Mouse (Mus musculus) forebrain, embryonic 13.5 days (tissue): ENCODE measurements around the gene Olfml2b. TPM values are rescaled to one million over a fixed set of nuclear protein-coding genes. Genes with fewer than 3 reads are reported as not detected.
A peak's percentile ranks its signal among the peaks of the same experiment; 100 is the strongest.

Source experiments
- ATAC-seq: fragments of 200-750 bp; cut with Nextera tagmentation; 2 replicates; pipeline ENCODE4 v1.8.0; 2017
- H3K27ac ChIP-seq: fragments of 300-500 bp; sonication (generic); 2 replicates; pipeline ENCODE4 v1.5.1; 2015; ENCODE audit warnings: inconsistent platforms, mild to moderate bottlenecking, moderate library complexity
- H3K27me3 ChIP-seq: fragments of 300-500 bp; sonication (generic); 2 replicates; pipeline ENCODE4 v1.6.1; 2015; ENCODE audit warnings: mild to moderate bottlenecking, inconsistent platforms
- H3K36me3 ChIP-seq: fragments of 300-500 bp; sonication (generic); 2 replicates; pipeline ENCODE4 v1.6.1; 2015; ENCODE audit warnings: mild to moderate bottlenecking, inconsistent platforms; ENCODE audit not compliant: poor library complexity, severe bottlenecking
- H3K4me1 ChIP-seq: fragments of 300-500 bp; sonication (generic); 2 replicates; pipeline ENCODE4 v1.6.1; 2015; ENCODE audit warnings: inconsistent platforms
- H3K4me2 ChIP-seq: fragments of 300-500 bp; sonication (generic); 2 replicates; pipeline ENCODE4 v1.6.1; 2015; ENCODE audit warnings: inconsistent platforms, mild to moderate bottlenecking, moderate library complexity
- H3K4me3 ChIP-seq: fragments of 300-500 bp; sonication (generic); 2 replicates; pipeline ENCODE4 v1.5.1; 2015; ENCODE audit warnings: mild to moderate bottlenecking, inconsistent platforms
- H3K9ac ChIP-seq: fragments of 300-500 bp; sonication (generic); 2 replicates; pipeline ENCODE4 v1.6.1; 2015; ENCODE audit warnings: mild to moderate bottlenecking, inconsistent platforms
- H3K9me3 ChIP-seq: fragments of 300-500 bp; sonication (generic); replicated peaks from 2 replicates; pipeline ENCODE4 v1.6.1; 2016; ENCODE audit warnings: inconsistent platforms
- WGBS: fragments of 180-500 bp; shearing (Covaris S2); methylation state at CpG from one replicate; pipeline ENCODE4 v1.1.7; 2015; 5-methylcytosine and 5-hydroxymethylcytosine counted together
- polyA plus RNA-seq: library from polyadenylated mRNA; unstranded; fragments of >200 nt; fragmentation: Nextera tagmentation; extraction: Ambion mirVana; gene quantifications from 2 replicates; pipeline ENCODE4 v1.2.1, GENCODE M21; 2015

Olfml2b gene
- polyA plus RNA-seq, 1 experiment from 2014 or later = 7.3 TPM

GRCm38 (mm10) chr1:170619686-170620374, 24.5 kb upstream of the Olfml2b start:
- no peaks in the 10 kb centered on the region; the same call in 1 of the 2 replicates for H3K9me3 ChIP-seq
- H3K27ac ChIP-seq = no peak overlapping the region
- H3K4me1 ChIP-seq = no peaks in the 10 kb centered on the region
- no peaks in the 10 kb centered on the region for H3K27me3 ChIP-seq
- no peak overlapping the region for H3K4me2 ChIP-seq
- H3K9ac ChIP-seq = no peak overlapping the region
- H3K4me3 ChIP-seq = no peak overlapping the region
- WGBS = 71% methylated on average over 2 of the region's 2 CpGs
- no peaks in the 10 kb centered on the region for H3K36me3 ChIP-seq
- no peak for ATAC-seq

- Histone ChIP-seq H3K4me3 (no peak overlapping the region), H3K9me3 (peaks cover 2% of the 10 kb centered on the region; the same call in 1 of the 2 replicates), H3K9ac (no peak overlapping the region), H3K27me3 (no peaks in the 10 kb centered on the region), H3K4me1 (no peaks in the 10 kb centered on the region), H3K36me3 (no peaks in the 10 kb centered on the region), H3K4me2 (no peak overlapping the region), H3K27ac (no peak overlapping the region)
- WGBS = 86% methylated on average over 5 of the region's 5 CpGs
- no peak for ATAC-seq
Observed at GRCm38 (mm10) chr1:170622934-170623333, 21.4 kb upstream of the Olfml2b start.

- Histone ChIP-seq H3K9me3 (peaks cover 5% of the 10 kb centered on the region; the same call in 1 of the 2 replicates), H3K4me1 (no peaks in the 10 kb centered on the region), H3K9ac (no peak overlapping the region), H3K27me3 (no peaks in the 10 kb centered on the region), H3K4me2 (no peak overlapping the region), H3K4me3 (no peak overlapping the region), H3K36me3 (no peaks in the 10 kb centered on the region), H3K27ac (no peak overlapping the region)
- no peak for ATAC-seq
- WGBS = 97% methylated on average over 1 of the region's 1 CpGs
Observed at GRCm38 (mm10) chr1:170623432-170623831, 20.9 kb upstream of the Olfml2b start.

GRCm38 (mm10) chr1:170630489-170630888, 13.8 kb upstream of the Olfml2b start:
- Histone ChIP-seq H3K4me1 (no peaks in the 10 kb centered on the region), H3K36me3 (no peaks in the 10 kb centered on the region), H3K9me3 (0 out of 2 replicates have a peak, but pooled peaks cover 5% of the 10 kb centered on the region), H3K27me3 (no peaks in the 10 kb centered on the region), H3K4me3 (no peak overlapping the region), H3K27ac (no peak overlapping the region), H3K9ac (no peak overlapping the region), H3K4me2 (no peak overlapping the region)
- WGBS = 88% methylated on average over 4 of the region's 4 CpGs
- no peak for ATAC-seq

GRCm38 (mm10) chr1:170631571-170631970, 12.8 kb upstream of the Olfml2b start:
- no peaks in the 10 kb centered on the region for H3K4me1 ChIP-seq
- H3K27me3 ChIP-seq = no peaks in the 10 kb centered on the region
- no peak overlapping the region for H3K9ac ChIP-seq
- no peak overlapping the region for H3K27ac ChIP-seq
- 89% methylated on average over 5 of the region's 5 CpGs for WGBS
- no peak overlapping the region for H3K4me2 ChIP-seq
- no peak overlapping the region for H3K4me3 ChIP-seq
- no peaks in the 10 kb centered on the region for H3K36me3 ChIP-seq
- H3K9me3 ChIP-seq = 0 out of 2 replicates have a peak, but pooled peaks cover 5% of the 10 kb centered on the region
- no peak for ATAC-seq

GRCm38 (mm10) chr1:170632385-170632784, 11.9 kb upstream of the Olfml2b start:
- Histone ChIP-seq H3K9ac (no peak overlapping the region), H3K9me3 (0 out of 2 replicates have a peak, but pooled peaks cover 5% of the 10 kb centered on the region), H3K27ac (no peak overlapping the region), H3K36me3 (no peaks in the 10 kb centered on the region), H3K27me3 (no peaks in the 10 kb centered on the region), H3K4me2 (no peak overlapping the region), H3K4me3 (no peak overlapping the region), H3K4me1 (no peaks in the 10 kb centered on the region)
- peak; percentile 82 for ATAC-seq
- WGBS = 13% methylated on average over 3 of the region's 3 CpGs

- Histone ChIP-seq H3K27me3 (no peaks in the 10 kb centered on the region), H3K4me2 (no peak overlapping the region), H3K36me3 (no peaks in the 10 kb centered on the region), H3K4me3 (no peak overlapping the region), H3K27ac (no peak overlapping the region), H3K9ac (no peak overlapping the region), H3K9me3 (0 out of 2 replicates have a peak, but pooled peaks cover 4% of the 10 kb centered on the region), H3K4me1 (no peaks in the 10 kb centered on the region)
- WGBS = 69% methylated on average over 4 of the region's 4 CpGs
- peak; percentile 24; the same call in 1 of the 2 replicates for ATAC-seq
Observed at GRCm38 (mm10) chr1:170632856-170633255, 11.5 kb upstream of the Olfml2b start.

- Histone ChIP-seq H3K9ac (no peak overlapping the region), H3K9me3 (0 out of 2 replicates have a peak, but pooled peaks cover 6% of the 10 kb centered on the region), H3K4me2 (no peak overlapping the region), H3K4me1 (peaks cover 3% of the 10 kb centered on the region; the same call in 1 of the 2 replicates), H3K27me3 (no peaks in the 10 kb centered on the region), H3K27ac (no peak overlapping the region), H3K4me3 (no peak overlapping the region), H3K36me3 (no peaks in the 10 kb centered on the region)
- 87% methylated on average over 7 of the region's 7 CpGs for WGBS
- ATAC-seq = no peak
Observed at GRCm38 (mm10) chr1:170638941-170639340, 5.4 kb upstream of the Olfml2b start.

GRCm38 (mm10) chr1:170645896-170646605, 1.7 kb downstream of the Olfml2b start:
- H3K9ac ChIP-seq = no peak overlapping the region
- H3K4me2 ChIP-seq = peak overlapping the region; percentile 77
- no peak for ATAC-seq
- 0 out of 2 replicates have a peak, but pooled peaks cover 6% of the 10 kb centered on the region for H3K9me3 ChIP-seq
- peaks cover 17% of the 10 kb centered on the region; the same call in 1 of the 2 replicates for H3K36me3 ChIP-seq
- H3K4me1 ChIP-seq = peaks cover 23% of the 10 kb centered on the region
- WGBS = 68% methylated on average over 15 of the region's 15 CpGs
- H3K4me3 ChIP-seq = peak overlapping the region; percentile 7; the same call in 1 of the 2 replicates
- H3K27me3 ChIP-seq = 0 out of 2 replicates have a peak, but pooled peaks cover 3% of the 10 kb centered on the region
- no peak overlapping the region for H3K27ac ChIP-seq

- 85% methylated on average over 9 of the region's 9 CpGs for WGBS
- peaks cover 23% of the 10 kb centered on the region for H3K4me1 ChIP-seq
- H3K9ac ChIP-seq = no peak overlapping the region
- no peak for ATAC-seq
- H3K4me3 ChIP-seq = no peak overlapping the region
- H3K27me3 ChIP-seq = 0 out of 2 replicates have a peak, but pooled peaks cover 3% of the 10 kb centered on the region
- no peak overlapping the region for H3K27ac ChIP-seq
- 0 out of 2 replicates have a peak, but pooled peaks cover under 1% of the 10 kb centered on the region for H3K9me3 ChIP-seq
- H3K36me3 ChIP-seq = peaks cover 17% of the 10 kb centered on the region; the same call in 1 of the 2 replicates
- peak overlapping the region; percentile 77; the same call in 1 of the 2 replicates for H3K4me2 ChIP-seq
Observed at GRCm38 (mm10) chr1:170646606-170647287, 2.4 kb downstream of the Olfml2b start.

- Histone ChIP-seq H3K9ac (no peak overlapping the region), H3K4me1 (peaks cover 23% of the 10 kb centered on the region), H3K27me3 (0 out of 2 replicates have a peak, but pooled peaks cover 3% of the 10 kb centered on the region), H3K27ac (no peak overlapping the region), H3K36me3 (peaks cover 17% of the 10 kb centered on the region; the same call in 1 of the 2 replicates), H3K4me2 (no peak overlapping the region), H3K4me3 (no peak overlapping the region), H3K9me3 (no peaks in the 10 kb centered on the region)
- no peak for ATAC-seq
- WGBS = 94% methylated on average over 7 of the region's 7 CpGs
Observed at GRCm38 (mm10) chr1:170647381-170647780, 3.0 kb downstream of the Olfml2b start.
